Mouse (Mus musculus) heart, postnatal 0 days (tissue): ENCODE results near the gene Hoxa6.

Source experiments
- CTCF ChIP-seq: IDR thresholded peaks from 2 replicates; pipeline ENCODE4 v1.5.1; 2016; ENCODE audit warnings: antibody characterized with exemption, control low read depth, low read depth
- EP300 ChIP-seq: IDR thresholded peaks from 2 replicates; pipeline ENCODE4 v1.6.1; 2016; ENCODE audit warnings: antibody characterized with exemption, low read depth

DNA sequence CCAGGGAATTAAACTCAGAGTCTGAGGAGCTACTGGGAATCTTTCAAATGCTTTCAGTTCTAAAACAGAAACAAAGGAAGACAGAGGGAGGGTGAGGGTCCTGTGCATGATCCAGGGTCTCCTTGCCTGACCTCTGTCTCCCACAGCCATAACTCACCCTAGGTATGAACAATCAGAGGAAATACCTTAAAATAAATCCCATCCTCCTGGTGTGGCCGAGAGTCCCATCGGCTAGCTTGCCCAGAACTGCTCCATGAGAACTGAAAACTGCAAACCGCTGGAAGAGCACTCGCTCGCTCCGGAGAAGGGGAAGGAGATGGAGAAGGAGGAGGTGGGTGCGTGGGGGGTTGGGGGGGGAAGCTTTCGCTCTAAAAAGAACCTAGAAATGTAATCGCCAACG, 28.8 kb downstream of the Hoxa6 start:
- TF ChIP-seq CTCF (no peak), EP300 (no peak)
